Mouse (Mus musculus) stomach, embryonic 16.5 days (tissue): ENCODE data around the gene Alx3. TPM values are rescaled to one million over a fixed set of nuclear protein-coding genes. Genes with fewer than 3 reads are reported as not detected.

Experiments used
- ATAC-seq: fragments of 200-750 bp; cut with Nextera tagmentation; 2 replicates; pipeline ENCODE4 v1.8.0; 2017; ENCODE audit warnings: moderate number of reproducible peaks, moderate TSS enrichment; ENCODE audit not compliant: insufficient read depth, low FRiP score
- H3K27ac ChIP-seq: fragments of 300-500 bp; sonication (generic); 2 replicates; pipeline ENCODE4 v1.5.1; 2014; ENCODE audit warnings: low read length
- H3K27me3 ChIP-seq: fragments of 300-500 bp; sonication (generic); 2 replicates; pipeline ENCODE4 v1.6.1; 2014; ENCODE audit warnings: low read length, control low read depth, mixed read lengths; ENCODE audit not compliant: control insufficient read depth, insufficient read depth
- H3K36me3 ChIP-seq: fragments of 300-500 bp; sonication (generic); 2 replicates; pipeline ENCODE4 v1.6.1; 2014; ENCODE audit warnings: low read length; ENCODE audit not compliant: control insufficient read depth, insufficient read depth
- H3K4me1 ChIP-seq: fragments of 300-500 bp; sonication (generic); 2 replicates; pipeline ENCODE4 v1.6.1; 2014; ENCODE audit warnings: low read length, control low read depth, mixed read lengths; ENCODE audit not compliant: control insufficient read depth, insufficient read depth
- H3K4me2 ChIP-seq: fragments of 300-500 bp; sonication (generic); 2 replicates; pipeline ENCODE4 v1.6.1; 2014; ENCODE audit warnings: low read depth, low read length, mixed read lengths
- H3K4me3 ChIP-seq: fragments of 300-500 bp; sonication (generic); replicated peaks from 2 replicates; pipeline ENCODE4 v1.5.1; 2014; ENCODE audit warnings: mild to moderate bottlenecking, low read length
- H3K9ac ChIP-seq: fragments of 300-500 bp; sonication (generic); 2 replicates; pipeline ENCODE4 v1.6.1; 2014; ENCODE audit warnings: low read length
- H3K9me3 ChIP-seq: fragments of 300-500 bp; sonication (generic); replicated peaks from 2 replicates; pipeline ENCODE4 v1.6.1; 2016; ENCODE audit warnings: low read length, control low read depth; ENCODE audit not compliant: control insufficient read depth
- WGBS: fragments of 180-500 bp; shearing (Covaris S2); extraction: QIAGEN DNeasy Blood & Tissue Kit; methylation state at CpG from one replicate; pipeline ENCODE4 v1.1.7; 2014; 5-methylcytosine and 5-hydroxymethylcytosine counted together
- polyA plus RNA-seq: library from polyadenylated mRNA; unstranded; fragments of >200 nt; fragmentation: Nextera tagmentation; extraction: Ambion mirVana; gene quantifications from 2 replicates; pipeline ENCODE4 v1.2.1, GENCODE M21; 2015

Gene Alx3
- polyA plus RNA-seq, 1 experiment from 2014 or later: 0.25 TPM

- peaks cover 10% of the 10 kb centered on the region for H3K4me1 ChIP-seq
- H3K27me3 ChIP-seq: peaks cover 87% of the 10 kb centered on the region
- peak overlapping the region; percentile 37; the same call in 1 of the 2 replicates for H3K4me3 ChIP-seq
- H3K9ac ChIP-seq: no peak overlapping the region
- no peak overlapping the region for H3K4me2 ChIP-seq
- H3K36me3 ChIP-seq: no peaks in the 10 kb centered on the region
- no peak overlapping the region for H3K27ac ChIP-seq
- no peak for ATAC-seq
- no peaks in the 10 kb centered on the region for H3K9me3 ChIP-seq
- WGBS: 2% methylated on average over 34 of the region's 34 CpGs
Measured at GRCm38 (mm10) chr3:107595938-107596461, 1.2 kb downstream of the Alx3 start.

- Histone ChIP-seq H3K27ac (no peak overlapping the region), H3K36me3 (no peaks in the 10 kb centered on the region), H3K9ac (no peak overlapping the region), H3K4me2 (no peak overlapping the region), H3K4me3 (no peak overlapping the region), H3K4me1 (peaks cover 10% of the 10 kb centered on the region), H3K9me3 (no peaks in the 10 kb centered on the region), H3K27me3 (peaks cover 87% of the 10 kb centered on the region)
- WGBS: under 1% methylated on average over 26 of the region's 26 CpGs
- ATAC-seq: no peak
Measured at GRCm38 (mm10) chr3:107596559-107596958, 1.7 kb downstream of the Alx3 start.

GRCm38 (mm10) chr3:107597134-107597533 lies 2.3 kb downstream of the Alx3 start:
- H3K4me3 ChIP-seq: no peak overlapping the region
- no peaks in the 10 kb centered on the region for H3K36me3 ChIP-seq
- H3K27me3 ChIP-seq: peaks cover 87% of the 10 kb centered on the region
- H3K4me2 ChIP-seq: no peak overlapping the region
- H3K27ac ChIP-seq: no peak overlapping the region
- no peak for ATAC-seq
- no peak overlapping the region for H3K9ac ChIP-seq
- 4% methylated on average over 23 of the region's 24 CpGs for WGBS
- H3K4me1 ChIP-seq: peaks cover 10% of the 10 kb centered on the region
- H3K9me3 ChIP-seq: no peaks in the 10 kb centered on the region

GRCm38 (mm10) chr3:107597586-107598389 lies 3.0 kb downstream of the Alx3 start:
- Histone ChIP-seq H3K27me3 (peaks cover 80% of the 10 kb centered on the region), H3K4me2 (no peak overlapping the region), H3K9ac (no peak overlapping the region), H3K4me3 (no peak overlapping the region), H3K4me1 (peaks cover 10% of the 10 kb centered on the region), H3K36me3 (no peaks in the 10 kb centered on the region), H3K27ac (no peak overlapping the region), H3K9me3 (no peaks in the 10 kb centered on the region)
- WGBS: 11% methylated on average over 22 of the region's 22 CpGs
- no peak for ATAC-seq

- Histone ChIP-seq H3K4me1 (peaks cover 6% of the 10 kb centered on the region), H3K27me3 (peaks cover 57% of the 10 kb centered on the region), H3K36me3 (no peaks in the 10 kb centered on the region), H3K4me2 (no peak overlapping the region), H3K4me3 (no peak overlapping the region), H3K27ac (no peak overlapping the region), H3K9ac (no peak overlapping the region), H3K9me3 (no peaks in the 10 kb centered on the region)
- no peak for ATAC-seq
- 44% methylated on average over 6 of the region's 6 CpGs for WGBS
Measured at GRCm38 (mm10) chr3:107600127-107600526, 5.3 kb downstream of the Alx3 start.

GRCm38 (mm10) chr3:107605304-107605703 lies 10.5 kb downstream of the Alx3 start:
- 9% methylated on average over 4 of the region's 4 CpGs for WGBS
- Histone ChIP-seq H3K9me3 (no peaks in the 10 kb centered on the region), H3K36me3 (no peaks in the 10 kb centered on the region), H3K4me1 (no peaks in the 10 kb centered on the region), H3K27me3 (peaks cover 12% of the 10 kb centered on the region), H3K9ac (no peak overlapping the region), H3K4me2 (no peak overlapping the region), H3K4me3 (no peak overlapping the region), H3K27ac (no peak overlapping the region)
- no peak for ATAC-seq

GRCm38 (mm10) chr3:107607221-107607620 lies 12.4 kb downstream of the Alx3 start:
- Histone ChIP-seq H3K27me3 (no peaks in the 10 kb centered on the region), H3K4me1 (no peaks in the 10 kb centered on the region), H3K4me2 (no peak overlapping the region), H3K9ac (no peak overlapping the region), H3K9me3 (no peaks in the 10 kb centered on the region), H3K36me3 (no peaks in the 10 kb centered on the region), H3K27ac (no peak overlapping the region), H3K4me3 (no peak overlapping the region)
- ATAC-seq: no peak
- 79% methylated on average over 8 of the region's 8 CpGs for WGBS

- no peaks in the 10 kb centered on the region for H3K27me3 ChIP-seq
- no peaks in the 10 kb centered on the region for H3K9me3 ChIP-seq
- H3K36me3 ChIP-seq: no peaks in the 10 kb centered on the region
- no peaks in the 10 kb centered on the region for H3K4me1 ChIP-seq
- H3K4me2 ChIP-seq: no peak overlapping the region
- WGBS: 47% methylated on average over 4 of the region's 4 CpGs
- ATAC-seq: no peak
- H3K4me3 ChIP-seq: no peak overlapping the region
- no peak overlapping the region for H3K9ac ChIP-seq
- no peak overlapping the region for H3K27ac ChIP-seq
Measured at GRCm38 (mm10) chr3:107608808-107609207, 14.0 kb downstream of the Alx3 start.

GRCm38 (mm10) chr3:107609376-107609775 lies 14.5 kb downstream of the Alx3 start:
- ATAC-seq: no peak
- Histone ChIP-seq H3K4me3 (no peak overlapping the region), H3K27ac (no peak overlapping the region), H3K9me3 (no peaks in the 10 kb centered on the region), H3K36me3 (0 out of 2 replicates have a peak, but pooled peaks cover 3% of the 10 kb centered on the region), H3K4me1 (no peaks in the 10 kb centered on the region), H3K4me2 (no peak overlapping the region), H3K27me3 (no peaks in the 10 kb centered on the region), H3K9ac (no peak overlapping the region)
- 67% methylated on average over 3 of the region's 3 CpGs for WGBS
